Comparison of ENCODE assay signal across 10 mouse cellular contexts in the genomic region with DNA sequence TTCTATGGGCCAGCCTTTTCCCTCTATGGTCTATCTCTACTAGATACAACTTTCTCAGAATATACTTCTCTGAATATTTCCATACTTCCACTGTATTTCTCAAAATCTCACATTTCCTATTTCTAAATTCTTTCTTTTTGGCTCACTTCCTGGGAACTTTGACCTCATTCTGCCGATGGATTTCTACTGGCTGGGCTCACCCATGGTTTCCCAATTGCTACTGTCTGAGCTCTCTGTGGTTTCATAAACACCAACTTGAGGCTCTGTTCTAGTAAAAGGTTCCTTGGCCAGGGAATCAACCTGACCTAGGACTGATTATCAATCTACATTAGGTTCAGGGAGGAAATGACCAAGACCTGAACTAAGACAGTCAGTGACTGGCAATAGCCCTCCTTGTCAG.
"Had no signal": no experiment of that assay in that cellular context is flagged by ENCODE, and none has a peak within 500 bp of the region (broad histone marks: within the 10 kb centered on the region; RNA-seq: fewer than 3 reads in every experiment).

No protein-coding gene starts in this region.

- H3K4me1 ChIP-seq: limb, embryonic 10.5 days; midbrain, embryonic 13.5 days had no signal

- DNase-seq: kidney, adult 18-20 months; kidney, postnatal 10 days; liver, embryonic 13.5 days; liver, postnatal 0 days; thymus, postnatal 4 days had no signal

- H3K27ac ChIP-seq: intestine, embryonic 15.5 days; left cerebral cortex, adult 2 months; limb, embryonic 10.5 days; liver, embryonic 13.5 days; midbrain, embryonic 13.5 days; stomach, postnatal 0 days had no signal

- H3K27me3 ChIP-seq: intestine, embryonic 15.5 days had no signal

- H3K9ac ChIP-seq: intestine, embryonic 15.5 days; liver, embryonic 13.5 days; liver, postnatal 0 days; midbrain, embryonic 13.5 days had no signal

- H3K4me2 ChIP-seq: intestine, embryonic 15.5 days; liver, embryonic 13.5 days; midbrain, embryonic 13.5 days had no signal

- H3K36me3 ChIP-seq: intestine, embryonic 15.5 days; limb, embryonic 10.5 days; liver, embryonic 13.5 days; midbrain, embryonic 13.5 days had no signal

- H3K4me3 ChIP-seq: intestine, embryonic 15.5 days; left cerebral cortex, adult 2 months; limb, embryonic 10.5 days; liver, embryonic 13.5 days; midbrain, embryonic 13.5 days had no signal

- ATAC-seq: intestine, embryonic 15.5 days; liver, postnatal 0 days; midbrain, embryonic 13.5 days had no signal

- H3K9me3 ChIP-seq: intestine, embryonic 15.5 days; limb, embryonic 10.5 days; midbrain, embryonic 13.5 days had no signal
